Mouse (Mus musculus) T-helper 2 cell (primary cell): Measurements from ENCODE around the gene Elp6.

ENCODE experiments used
- in situ Hi-C: fragments of 300-600 bp; cut with MboI, MseI; formaldehyde crosslinking; loops from one replicate; pipeline ENCODE4 v1.15.1; 2025; ENCODE audit warnings: high pct_unique_total_duplicates

Gene Elp6

DNA sequence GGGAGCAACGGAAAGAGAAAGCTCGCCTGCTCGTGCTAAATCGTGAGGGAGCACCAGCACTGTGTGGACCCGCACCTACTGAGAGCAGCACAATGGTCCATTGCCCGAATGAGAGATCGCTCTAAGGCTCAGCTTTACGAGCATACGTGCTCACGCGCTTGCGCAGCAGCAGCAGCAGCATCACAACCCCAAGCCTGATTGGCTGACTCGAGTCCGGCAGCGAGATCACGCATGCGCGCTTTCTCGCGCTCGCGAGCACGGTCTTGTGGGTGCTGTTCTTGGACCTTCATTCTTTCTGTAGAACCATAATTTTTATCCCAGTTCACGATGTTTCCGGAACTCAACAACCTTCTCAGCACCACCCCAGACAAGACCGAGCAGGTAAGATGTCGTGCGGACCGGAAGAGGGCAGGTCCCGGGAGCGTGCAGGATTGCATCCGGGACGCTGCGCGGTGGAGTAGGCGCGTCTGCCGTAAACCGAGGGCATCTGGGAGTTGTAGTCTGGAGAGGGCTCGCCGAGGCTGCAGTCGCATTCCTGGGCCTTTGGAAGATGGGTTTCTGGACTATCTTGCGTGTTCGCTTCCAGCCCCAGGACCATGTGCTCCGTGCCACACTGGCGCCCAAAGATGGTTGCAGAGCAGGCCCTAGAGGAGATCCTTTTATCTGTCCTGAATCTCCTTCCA, at the start of gene Elp6:
Gene Elp6, plus strand, starts transcription at position 205 of the 683 bp plus-strand sequence.
- in situ Hi-C loops: no loop called here

DNA sequence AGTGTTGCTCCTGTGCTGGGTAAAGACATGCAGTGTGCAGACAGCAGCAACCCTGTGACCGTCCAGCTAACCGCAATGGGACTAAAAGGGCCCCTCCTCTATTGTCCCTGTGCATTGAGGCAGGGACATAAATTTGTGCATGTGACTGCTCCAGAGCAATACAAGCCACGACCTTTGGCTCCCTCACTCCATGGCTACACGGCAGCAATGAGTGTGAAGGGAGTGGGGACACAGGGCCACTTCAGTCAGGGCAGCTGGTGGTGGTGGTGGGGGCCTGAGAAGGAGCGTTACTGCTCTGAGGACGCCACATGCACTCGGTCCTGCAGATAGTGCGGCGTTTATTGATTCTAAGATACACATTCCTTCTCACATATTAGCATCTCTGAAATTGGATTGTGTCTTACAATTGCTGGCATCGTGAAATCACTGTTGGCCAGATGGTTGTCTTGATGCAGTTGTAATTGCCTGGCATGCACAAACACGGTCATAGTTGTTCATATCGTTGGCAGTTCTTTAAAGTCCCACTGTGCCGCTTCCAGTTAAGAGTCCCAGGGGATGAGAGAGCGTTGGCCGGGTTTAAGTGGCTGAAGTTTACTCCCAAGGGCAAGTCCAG, 49.5 kb upstream of the Elp6 start:
- in situ Hi-C loops: no loop called here

DNA sequence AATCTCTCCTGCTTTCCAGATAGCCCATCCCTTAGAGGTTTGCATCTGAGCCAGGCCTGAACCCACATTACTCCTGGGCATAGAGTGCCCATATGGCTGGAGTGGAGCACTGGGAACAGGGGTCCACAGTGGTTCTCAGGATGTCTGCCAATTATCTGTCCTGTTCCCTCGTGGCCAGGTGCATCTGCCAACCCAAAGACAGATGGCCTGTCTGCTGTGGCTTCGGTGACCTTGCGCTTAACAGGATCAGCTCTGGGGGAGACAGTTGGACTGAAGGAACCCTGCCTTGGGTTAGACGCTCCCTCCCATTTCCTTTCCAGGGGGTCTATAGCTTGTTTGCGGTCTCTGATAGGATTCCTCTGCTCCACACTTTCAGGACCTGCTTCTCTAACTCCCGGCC, 46.3 kb upstream of the Elp6 start:
- in situ Hi-C loops: no loop called here

DNA sequence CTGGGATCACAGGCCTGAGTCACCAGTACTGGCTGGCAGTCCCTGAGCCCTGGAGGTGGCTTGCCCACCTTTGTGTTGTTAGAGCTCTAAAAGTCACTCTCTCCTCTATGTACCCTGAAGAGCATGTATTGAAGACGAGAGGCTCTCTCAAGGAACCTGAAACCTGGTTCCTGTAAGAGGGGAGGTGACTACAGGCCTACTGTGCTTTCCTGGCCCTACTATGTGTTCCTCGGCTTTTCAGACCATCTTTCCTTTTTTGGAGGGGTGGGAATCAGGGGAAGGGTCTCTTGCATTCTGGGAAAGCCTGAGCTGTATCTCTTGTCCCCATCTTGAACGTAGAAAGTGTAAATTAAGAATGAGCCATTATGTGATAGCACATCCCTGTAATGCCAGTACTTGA, 45.9 kb upstream of the Elp6 start:
- in situ Hi-C loops: no loop called here

DNA sequence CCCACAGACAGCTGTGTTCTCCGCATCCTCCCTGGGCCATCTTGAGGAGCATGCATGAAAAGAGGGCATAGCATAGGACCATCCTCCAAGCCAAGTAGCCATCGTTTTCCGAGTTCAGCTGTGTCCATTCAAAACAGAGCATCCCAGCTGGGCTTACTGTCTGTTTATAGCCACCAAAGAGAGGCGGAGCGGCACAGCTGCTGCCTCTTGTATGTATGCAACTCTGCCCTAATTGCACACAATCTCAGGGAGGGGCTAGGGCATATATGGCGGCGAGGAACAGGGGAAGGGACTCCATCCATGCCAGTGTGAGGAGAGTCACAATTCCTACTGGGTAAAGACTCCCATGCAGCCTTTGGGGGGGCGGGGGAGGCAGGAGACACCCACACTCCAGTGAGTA, 41.8 kb upstream of the Elp6 start:
- in situ Hi-C loops: no loop called here

DNA sequence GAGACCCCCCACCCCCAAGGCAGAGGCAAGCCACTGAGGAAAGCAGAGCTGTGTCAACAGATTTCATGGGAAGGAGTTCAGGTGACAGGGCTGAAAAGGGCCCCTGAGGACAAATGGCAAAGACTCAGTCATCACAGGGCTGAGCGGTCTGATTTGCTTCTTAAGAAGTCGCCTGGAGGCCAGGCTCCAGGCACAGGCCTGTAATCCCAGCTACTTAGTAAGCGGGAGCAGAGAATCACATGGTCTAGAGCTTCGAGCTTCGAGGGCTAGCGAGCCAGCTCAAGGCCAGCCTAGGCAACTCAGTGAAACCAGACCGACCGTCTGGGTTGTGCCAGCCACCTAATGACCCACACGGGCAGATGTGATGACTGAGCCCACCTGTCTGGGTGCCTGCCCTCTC, 40.0 kb upstream of the Elp6 start:
- in situ Hi-C loops: no loop called here

DNA sequence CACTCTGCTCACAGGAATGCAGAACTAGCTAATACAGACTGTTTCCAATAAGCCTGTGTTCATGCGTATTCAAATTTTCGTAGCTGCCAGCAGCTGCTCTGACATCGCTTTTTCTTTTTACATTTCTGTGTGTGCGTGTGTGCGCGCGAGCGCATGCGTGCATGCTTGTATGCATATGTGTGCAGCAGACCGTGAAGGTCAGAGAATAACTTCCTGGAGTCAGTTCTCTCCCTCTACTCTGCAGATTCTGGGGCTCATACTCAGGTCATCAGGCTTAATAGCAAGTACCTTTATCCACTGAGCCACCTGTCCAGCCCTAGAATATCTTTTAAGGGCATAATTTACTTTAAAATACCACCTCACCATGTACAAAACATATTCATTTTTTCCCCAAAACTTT, 36.6 kb upstream of the Elp6 start:
- in situ Hi-C loops: no loop called here

DNA sequence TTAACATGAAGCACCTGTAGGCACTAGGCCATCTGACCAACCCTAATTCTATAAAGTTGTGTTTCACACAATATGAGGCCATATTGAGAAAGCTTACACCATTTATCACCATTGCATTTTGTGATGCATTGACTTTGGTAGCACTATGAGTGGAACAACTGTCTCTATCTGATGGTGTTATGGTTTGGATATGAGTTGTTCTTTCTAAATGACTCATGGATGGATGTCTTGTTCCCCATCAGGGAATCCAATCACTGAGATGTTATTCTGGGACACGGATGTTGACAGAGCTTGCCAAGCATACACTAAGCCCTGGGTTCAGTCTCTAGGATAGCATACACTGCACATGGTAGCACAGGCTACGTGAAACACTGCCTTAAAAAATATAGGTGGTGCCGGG, 32.6 kb upstream of the Elp6 start:
- in situ Hi-C loops: loop anchor here (10.0 kb wide), 1 partner anchor 1578 kb away; no protein-coding TSS in a partner anchor

DNA sequence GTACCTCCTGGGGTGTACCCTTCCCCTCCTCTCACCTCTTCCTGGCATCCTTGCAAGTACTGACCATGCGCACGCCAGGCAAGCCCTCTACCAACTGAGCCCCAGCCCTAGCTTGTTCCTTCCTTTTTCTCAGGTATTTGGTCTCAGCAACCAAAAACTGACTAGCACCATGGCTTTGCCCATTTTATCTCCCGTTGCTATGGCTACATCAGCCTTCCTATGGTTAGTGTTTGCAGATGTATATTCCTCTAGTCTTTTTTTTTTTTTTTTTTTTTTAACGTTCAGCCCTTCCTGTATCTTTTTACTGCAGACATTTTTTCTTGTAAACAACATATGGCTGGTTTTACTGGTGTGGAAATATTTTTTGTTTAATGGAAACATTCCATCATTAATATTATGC, 31.5 kb upstream of the Elp6 start:
- in situ Hi-C loops: loop anchor here (10.0 kb wide), 1 partner anchor 1579 kb away; no protein-coding TSS in a partner anchor

DNA sequence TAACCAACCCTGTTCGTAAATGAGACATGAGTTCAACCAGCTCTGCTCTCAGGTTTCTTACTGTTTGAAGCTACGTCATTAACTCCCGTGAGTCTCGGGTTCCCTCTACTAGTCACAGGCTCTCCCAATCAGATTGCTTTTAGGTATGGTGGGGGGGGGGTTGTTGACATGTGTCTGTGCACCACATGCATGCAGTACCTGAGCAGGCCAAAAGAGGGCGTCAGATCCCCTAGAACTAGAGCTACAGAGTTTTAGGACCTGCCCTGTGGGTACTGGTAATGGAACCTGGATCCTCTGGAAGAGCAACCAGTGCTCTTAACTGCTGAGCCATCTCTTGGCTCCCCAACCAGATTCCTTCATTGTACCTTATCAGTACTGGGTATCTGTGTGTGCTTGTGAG, 29.1 kb upstream of the Elp6 start:
- in situ Hi-C loops: loop anchor here (10.0 kb wide), 1 partner anchor 1581 kb away; no protein-coding TSS in a partner anchor

DNA sequence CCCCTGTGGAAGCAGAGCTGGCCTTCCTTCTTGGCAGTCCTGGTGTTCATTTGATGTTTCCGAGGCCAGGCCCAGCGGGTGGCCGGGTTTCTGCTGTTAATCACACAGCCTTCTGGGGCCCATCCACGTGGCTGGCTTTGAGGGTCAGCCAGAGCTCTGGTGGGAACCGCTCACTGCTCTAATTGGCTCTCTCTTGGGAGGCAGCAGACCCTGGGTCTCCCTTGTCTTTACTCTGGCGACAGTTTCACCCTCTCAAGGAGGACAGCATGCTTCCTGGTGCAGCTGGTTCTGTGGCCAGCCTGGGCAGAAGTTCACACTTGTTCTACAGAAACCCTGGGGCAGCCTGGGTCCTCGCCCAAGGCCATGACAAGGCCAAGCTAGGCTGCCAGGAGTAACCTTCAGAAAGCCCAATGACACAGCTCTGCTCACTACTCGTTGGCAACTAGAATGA, 27.5 kb upstream of the Elp6 start:
- in situ Hi-C loops: loop anchor here (10.0 kb wide), 1 partner anchor 1583 kb away; no protein-coding TSS in a partner anchor

DNA sequence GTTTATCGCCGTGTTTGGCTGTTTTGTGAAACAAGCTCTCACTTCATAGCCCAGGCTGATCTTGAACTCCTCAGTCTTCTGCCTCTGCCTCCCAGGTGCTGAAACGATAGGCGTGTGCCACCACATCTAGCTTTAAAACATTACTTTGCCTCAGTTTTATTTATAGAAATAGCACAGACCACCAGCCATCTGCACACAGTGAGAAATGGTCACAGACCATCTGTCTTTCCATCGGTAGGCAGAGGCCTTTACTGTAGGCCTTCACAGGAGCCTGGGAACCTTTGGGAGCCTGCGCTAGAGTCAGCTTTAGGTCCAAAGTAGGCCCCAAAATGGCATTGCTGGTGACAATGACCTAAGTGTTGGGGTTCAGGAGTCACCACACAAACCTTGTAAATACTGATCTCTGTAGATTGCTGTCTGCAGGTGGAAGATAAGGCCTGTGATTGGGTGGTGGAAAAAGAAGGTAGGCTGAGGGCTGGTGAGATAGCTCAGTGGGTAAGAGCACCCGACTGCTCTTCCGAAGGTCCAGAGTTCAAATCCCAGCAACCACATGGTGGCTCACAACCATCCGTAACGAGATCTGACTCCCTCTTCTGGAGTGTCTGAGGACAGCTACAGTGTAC, 20.8 kb upstream of the Elp6 start:
- in situ Hi-C loops: no loop called here

DNA sequence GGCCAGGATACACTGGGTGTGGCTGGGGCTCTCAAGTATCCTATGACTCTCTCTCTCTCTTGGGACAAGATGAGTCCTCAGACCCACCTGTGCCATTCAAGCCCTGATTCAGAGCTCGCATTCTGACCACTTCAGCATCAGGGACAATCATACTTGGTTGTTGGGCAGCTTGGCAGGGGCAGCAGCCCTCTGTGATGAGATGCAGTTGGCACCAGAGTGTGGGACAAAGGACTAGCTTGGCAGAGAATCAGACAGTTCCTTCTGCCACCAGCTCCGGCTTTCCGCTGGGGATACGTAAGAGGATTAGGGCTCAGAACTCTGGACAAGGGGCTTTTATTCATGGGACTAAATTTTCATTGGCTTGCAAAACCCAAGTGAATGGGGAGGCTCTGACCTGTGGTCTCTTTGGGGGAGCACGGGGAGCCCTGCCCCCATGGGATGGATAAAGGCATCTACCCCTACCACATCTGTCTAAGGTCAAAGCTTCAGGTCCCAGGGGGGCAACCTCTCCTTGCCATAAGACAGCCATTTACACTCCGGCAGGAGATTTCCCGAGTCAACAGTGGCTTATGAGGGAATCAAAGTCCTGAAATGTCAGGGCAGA, 17.6 kb upstream of the Elp6 start:
- in situ Hi-C loops: no loop called here

DNA sequence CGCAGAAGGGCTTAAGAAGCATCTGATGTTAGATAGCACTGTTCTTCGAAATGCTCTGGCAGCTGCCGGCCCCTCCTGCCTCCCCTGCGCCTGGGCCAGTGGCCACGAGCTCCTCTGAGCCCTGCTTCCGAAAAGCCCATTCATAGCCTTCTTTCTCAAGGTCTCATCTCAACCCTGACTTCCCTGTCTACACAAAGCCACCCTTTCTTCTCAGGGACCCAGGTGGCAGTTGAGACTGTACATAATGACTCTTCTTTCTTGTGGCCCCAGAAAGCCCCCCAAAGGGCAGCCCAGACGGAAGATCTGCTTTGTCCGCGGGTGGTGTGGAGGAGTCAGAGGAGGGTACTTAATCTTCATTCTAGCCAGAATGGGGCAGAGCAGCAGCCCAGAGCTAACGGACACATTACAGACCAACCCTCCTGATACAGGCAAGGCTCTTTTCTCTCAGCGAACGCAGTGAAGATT, 11.7 kb upstream of the Elp6 start:
- in situ Hi-C loops: loop anchor here (5.0 kb wide), 1 partner anchor 71 kb away; no protein-coding TSS in a partner anchor

DNA sequence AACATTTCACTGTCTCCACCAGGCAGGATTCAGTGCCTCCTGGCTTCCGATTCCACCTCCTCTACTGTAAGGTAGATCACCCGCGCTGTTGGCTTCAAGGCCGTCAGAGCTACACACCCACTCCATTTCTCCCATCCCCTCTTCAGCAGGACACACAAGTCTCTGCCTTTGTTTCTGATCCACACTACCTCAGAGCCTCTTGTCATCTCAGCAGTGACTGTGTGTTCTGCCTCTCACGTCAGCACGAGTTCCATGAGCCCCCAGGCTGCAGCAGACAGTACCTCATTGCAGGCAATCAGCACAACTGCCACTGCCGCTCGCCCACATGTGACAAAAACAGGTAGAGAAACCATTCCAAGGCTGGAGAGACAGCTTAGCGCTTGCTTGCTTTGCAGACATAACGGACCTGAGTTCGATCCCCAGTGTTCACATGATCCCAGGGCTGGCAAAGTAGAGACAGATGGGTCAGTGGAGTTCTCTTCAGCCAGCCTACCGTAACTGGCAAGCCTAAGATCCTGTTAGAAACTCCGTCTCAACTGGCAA, 11.0 kb upstream of the Elp6 start:
- in situ Hi-C loops: loop anchor here (5.0 kb wide), 1 partner anchor 72 kb away; no protein-coding TSS in a partner anchor

DNA sequence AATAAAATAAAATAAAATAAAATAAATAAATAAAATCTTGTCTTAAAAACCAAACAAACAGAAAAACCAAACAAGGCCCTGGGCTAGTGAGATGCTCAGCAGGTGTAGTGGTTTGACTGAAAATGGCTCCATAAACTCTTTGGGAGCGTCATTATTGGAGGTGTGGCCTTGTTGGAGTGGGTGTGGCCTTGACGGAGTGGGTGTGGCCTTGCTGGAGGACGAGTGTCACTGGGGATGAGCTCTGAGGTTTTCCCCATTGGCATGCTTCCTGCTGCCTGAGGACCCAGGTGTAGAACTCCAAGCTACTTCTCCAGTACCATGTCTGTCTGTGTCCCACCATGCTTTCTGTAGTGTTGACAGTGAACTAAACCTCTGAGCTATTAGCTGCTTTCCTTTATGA, 10.2 kb upstream of the Elp6 start:
- in situ Hi-C loops: loop anchor here (5.0 kb wide), 1 partner anchor 72 kb away; no protein-coding TSS in a partner anchor

DNA sequence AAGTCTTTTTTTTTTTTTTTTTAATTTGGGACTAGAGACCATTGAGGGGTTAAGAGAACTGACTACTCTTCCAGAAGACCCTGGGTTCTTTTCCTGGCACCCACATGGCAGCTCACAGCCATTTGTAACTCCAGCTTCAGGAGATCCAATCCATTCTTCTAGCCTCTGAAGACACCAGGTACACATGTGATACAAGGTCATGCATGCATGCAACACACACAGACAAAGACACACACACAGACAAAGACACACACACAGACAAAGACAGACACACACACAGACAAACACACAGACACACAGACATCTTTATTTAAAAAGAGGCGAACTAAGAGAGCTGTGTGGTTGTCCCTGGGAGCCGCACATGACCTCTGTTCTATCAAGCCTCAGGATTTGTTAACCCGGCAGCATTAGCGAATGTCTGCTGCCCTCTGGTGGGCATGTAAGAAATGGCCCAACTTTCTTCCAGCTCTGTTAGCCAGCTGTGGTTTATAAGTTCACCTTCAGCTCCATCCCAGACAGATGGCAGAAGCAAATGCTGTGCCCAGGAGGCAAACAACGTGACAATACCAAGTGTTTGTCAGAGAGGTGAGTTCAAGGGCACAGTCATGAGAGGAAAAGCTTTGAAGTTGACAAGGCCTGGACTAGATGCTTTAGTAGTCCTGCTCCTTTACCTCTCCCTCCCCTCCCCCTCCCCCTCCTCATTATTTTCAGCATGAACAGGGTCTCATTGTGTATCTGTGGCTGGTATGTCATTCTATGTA, 7.9 kb upstream of the Elp6 start:
- in situ Hi-C loops: no loop called here

DNA sequence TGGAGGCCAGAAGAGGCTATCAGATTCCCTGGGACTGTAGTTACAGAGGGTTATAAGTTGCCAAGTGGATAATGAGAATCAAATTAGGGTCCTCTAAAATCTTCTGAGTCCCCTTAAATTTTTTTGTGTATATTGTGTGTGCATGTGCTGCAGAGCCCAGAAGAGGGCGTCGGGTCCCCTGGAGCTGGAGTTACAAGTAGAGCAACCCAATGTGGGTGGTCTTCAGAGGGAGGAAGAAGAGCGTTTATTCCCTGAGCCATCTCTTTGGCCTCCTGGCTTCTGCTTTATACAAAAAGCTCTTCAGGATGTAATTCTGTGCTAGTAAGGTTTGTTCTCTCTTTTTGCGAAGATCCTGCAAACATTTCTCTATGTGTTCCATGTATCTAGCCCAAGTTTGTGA, 457 bp upstream of the Elp6 start:
- in situ Hi-C loops: no loop called here

DNA sequence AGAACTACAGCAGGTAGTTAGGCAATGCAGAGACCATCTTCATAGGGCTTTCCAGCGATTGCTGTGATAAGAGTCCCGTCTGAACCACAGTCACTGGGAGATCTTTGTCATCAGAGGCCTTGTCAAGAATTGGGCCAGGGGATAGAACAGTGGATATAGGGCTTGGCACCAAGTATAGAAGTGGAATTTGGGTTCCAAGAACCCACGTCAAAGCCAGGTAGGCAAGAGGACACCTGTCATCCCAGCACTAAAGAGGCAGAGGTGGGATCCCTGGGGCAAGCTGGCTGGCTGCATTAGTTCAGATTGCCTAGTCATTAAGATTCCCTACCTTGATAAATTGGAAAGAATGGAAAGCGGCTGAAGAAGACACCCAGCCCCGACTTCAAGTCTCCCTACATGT, 1.4 kb downstream of the Elp6 start:
- in situ Hi-C loops: no loop called here

DNA sequence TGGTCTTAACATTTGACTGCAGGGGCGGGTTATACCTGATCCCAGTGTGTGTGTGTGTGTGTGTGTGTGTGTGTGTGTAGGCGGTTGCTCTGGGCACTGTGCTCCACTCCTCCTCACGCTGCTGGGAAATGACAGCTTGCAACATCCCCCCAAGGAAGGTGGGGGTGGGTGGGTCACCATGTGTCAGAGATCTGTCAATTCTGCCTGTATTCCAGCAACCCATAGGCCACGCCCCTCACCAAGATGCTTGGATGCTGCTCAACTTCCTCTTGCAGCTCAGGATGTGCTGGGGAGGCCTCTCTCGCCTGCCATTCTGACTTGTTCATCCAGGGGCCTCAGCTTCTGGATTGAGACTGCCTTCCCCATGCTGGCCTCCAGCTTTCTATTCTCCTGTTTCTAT, 9.7 kb downstream of the Elp6 start:
- in situ Hi-C loops: no loop called here

DNA sequence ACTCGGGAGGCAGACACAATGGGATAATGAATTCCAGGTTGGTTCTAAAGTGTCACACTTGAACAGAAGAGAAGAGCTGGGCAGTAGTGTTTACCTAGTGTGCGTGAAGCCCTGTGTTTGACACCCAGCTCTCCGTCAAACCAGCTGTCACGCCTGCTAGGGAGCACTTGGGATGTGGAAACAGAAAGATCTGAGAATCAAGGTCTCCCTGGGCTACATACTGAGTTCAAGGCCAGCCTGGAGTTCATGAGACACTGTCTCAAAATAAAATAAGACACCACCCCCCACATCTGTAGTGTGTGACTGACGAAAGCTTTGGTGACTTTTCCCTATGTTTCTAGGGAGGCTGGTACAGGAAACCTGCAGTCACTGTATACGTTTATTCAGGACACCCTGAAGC, 10.4 kb downstream of the Elp6 start:
- in situ Hi-C loops: no loop called here
